Mouse (Mus musculus): ENCODE results near the gene Acsf2.

Acsf2 gene

GRCm38 (mm10) chr11:94597319-94597718 lies 4.4 kb downstream of the Acsf2 start:
- DNase-seq, result peak; percentile 84

- DNase-seq, result no peak
These were observed 5.3 kb downstream of the Acsf2 start for GRCm38 (mm10) chr11:94596311-94596852.

DNA sequence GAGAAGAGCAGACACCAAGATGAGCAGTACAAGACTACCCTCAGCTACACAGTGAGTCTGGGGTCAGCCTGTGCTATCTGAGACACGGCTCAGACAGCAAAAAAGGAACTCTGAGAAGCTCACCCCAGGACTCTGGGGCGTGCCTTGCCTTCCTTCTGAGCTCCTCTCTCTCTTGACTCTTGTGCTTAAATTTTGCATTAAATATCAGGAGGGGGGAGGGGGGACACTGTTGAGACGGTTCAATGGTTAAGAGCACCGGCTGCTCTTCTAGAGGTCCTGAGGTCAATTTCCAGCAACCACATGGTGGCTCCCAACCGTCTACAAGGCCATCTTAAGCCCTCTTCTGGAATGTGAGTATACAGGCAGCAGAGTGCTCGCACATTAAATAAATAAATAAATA lies 14.2 kb downstream of the Acsf2 start:
- no peak for DNase-seq

DNA sequence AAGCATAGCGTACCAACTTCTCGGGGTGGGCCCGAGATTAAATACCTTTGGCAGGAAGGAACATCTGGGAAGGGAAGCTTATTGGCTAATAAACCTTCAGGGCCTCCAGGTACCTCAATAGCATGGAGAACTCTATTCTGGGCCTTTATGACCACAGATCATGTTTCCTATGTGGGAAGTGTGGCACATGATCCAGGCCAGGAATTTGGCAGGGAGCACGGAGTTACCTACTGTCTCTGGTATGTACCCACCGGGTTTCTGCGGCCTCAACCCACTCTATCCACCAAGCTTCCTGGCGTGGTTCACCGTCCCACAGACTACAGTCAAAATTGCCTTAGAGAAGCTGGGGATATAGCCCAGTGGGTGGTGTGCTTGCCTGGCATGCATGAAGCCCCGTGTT lies 16.6 kb downstream of the Acsf2 start:
- DNase-seq, result no peak

DNA sequence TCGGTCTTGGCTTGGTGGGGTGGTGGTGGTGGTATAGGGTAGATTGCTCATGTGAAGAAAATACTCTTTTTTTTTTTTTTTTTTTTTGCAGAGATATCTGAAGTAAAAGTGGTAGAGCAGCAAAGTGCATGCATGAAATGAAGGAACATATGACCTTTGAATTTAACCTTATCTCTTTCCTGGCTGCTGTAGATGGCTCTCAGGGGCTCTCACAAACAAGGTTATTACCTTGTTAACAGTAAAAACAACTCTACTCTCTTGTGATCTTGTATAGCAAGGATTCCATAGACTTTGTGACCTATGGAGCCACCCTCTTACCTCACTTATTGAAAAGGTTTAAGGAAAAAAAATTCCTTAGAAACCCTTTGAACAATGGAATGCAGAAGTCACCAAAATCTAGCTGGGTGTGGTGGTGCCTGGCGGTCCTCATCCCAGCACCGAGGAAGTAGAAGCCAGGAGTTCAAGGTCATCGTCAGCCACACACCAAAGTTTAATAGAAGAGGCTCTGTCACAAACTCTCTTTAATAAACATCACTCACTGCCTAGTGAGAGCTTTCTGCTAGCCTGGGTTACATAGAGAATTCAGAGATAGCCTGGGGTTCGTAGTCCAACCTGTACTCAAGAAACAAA lies 21.4 kb downstream of the Acsf2 start:
- DNase-seq, result no peak

- DNase-seq, result peak; percentile 63
These were observed 25.3 kb downstream of the Acsf2 start for GRCm38 (mm10) chr11:94576361-94576760.

GRCm38 (mm10) chr11:94575036-94575435 lies 26.6 kb downstream of the Acsf2 start:
- DNase-seq, result no peak

- DNase-seq, result no peak
These were observed 27.1 kb downstream of the Acsf2 start for GRCm38 (mm10) chr11:94574560-94574959.

- no peak for DNase-seq
These were observed 29.8 kb downstream of the Acsf2 start for GRCm38 (mm10) chr11:94571850-94572249.

GRCm38 (mm10) chr11:94570612-94571011 lies 31.1 kb downstream of the Acsf2 start:
- DNase-seq, result peak; percentile 62

DNA sequence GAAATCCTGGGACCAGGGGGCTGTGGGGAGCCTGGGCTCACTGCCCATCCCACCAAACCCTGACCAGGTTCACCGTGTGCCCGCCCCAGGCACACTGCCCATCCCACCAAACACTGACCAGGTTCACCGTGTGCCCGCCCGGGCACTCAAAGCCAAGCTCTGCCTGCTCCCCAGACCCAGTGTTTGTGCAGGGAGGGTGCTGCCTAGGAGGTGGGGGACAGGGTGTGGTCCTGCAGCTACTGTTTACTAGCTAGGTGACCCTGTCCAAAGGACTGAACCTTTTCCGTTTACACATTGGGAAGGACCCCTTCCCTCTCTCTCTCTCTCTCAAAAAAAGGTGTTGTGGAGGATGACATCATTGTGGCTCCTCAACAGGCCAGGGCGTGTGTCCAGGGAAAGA lies 34.3 kb downstream of the Acsf2 start:
- DNase-seq, result no peak

- DNase-seq, result no peak
These were observed 35.1 kb downstream of the Acsf2 start for GRCm38 (mm10) chr11:94566534-94566933.

GRCm38 (mm10) chr11:94565151-94565479 lies 36.6 kb downstream of the Acsf2 start:
- DNase-seq, result no peak

DNA sequence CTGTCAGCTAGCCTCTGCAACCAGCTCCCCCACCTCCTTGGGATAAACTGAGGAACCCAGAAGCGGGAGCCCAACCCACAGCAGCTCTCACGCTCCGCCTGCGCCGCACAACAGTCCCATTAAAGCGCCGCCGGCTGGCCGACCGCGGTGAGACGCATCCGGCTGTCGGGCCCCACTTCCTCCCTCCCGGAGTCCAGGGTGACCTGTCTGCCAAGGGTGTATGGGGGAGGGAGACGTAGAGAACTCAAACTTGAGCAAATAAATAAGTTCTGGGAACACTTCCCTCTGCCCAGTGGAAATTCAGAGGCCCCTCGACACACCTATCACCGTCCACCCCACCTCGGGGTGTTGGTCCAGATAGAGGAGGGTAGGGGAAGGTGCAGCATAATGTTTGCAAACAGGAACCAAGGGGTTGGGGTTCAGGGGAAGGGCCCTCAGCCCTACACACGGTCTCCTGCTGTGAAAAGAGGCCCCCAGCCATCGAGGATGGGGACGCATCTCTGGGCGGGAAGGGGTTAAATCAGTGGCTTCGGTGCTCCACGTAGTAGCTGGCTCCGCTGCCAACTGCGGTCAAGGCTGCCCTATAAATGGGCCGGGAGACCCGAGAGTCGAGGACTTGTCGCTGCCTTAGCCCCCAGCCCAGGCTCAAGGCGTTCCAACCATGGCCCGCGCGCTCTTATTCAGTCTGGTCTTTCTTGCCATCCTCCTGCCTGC lies 37.1 kb downstream of the Acsf2 start, which contains the start of gene Chad:
Chad (plus strand) TSS at position 611 of the 714 bp plus-strand sequence.
- DNase-seq, result peak; percentile 45

DNA sequence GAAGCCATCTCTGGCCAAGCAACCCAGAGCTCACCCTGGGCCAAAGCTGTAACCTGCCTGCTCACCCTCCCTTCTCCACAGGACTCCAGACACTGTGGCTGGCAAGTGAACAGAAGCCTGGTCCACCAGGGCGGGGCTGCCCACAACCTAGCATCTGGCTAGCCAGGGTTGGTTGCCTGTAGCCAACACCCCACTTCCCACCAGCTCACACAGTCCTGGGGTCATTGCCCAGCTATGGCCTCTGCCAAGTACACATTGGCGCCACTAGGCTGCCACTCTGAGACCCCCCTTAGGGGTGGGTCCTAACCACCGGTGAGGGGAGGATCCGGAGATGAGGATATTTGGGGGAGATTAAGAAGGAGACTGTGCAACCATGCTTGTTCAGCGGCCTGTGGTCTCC lies 37.9 kb downstream of the Acsf2 start:
- DNase-seq, result no peak

GRCm38 (mm10) chr11:94563383-94563782 lies 38.3 kb downstream of the Acsf2 start:
- no peak for DNase-seq

DNA sequence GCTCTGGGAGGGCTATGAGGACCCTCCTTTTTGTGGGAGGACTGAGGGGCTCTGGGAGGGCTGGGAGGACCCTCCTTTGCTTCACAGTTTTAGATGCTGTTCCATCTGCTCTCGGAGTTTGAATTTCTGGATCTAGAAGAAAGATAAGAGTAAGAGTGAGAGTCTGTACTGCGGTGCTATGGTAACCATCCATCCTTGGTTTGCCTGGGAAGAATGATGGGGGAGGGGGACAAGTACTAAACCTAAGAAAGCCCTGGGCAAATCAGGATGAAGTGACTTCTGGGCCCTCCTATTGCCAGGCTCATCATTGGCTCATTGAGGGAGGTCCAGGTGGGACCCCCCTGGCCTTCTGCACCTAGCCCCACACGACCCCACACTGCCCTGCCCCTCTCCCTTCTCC lies 43.4 kb downstream of the Acsf2 start:
- no peak for DNase-seq

DNA sequence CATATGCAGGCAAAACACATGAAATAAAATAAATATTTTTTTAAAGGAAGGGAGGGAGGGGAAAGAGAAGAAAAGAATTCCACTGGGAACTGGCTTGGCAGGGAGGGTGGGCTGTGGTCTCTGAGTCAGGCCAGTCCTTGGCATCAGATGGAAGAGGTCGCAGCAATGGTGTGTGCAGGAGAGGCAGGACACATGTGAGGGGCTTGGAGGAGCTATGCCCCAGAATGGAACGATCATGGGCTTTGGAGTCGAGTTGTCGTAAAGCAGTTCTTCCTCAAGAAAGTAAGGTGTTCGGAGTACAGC lies 51.3 kb downstream of the Acsf2 start:
- no peak for DNase-seq

DNA sequence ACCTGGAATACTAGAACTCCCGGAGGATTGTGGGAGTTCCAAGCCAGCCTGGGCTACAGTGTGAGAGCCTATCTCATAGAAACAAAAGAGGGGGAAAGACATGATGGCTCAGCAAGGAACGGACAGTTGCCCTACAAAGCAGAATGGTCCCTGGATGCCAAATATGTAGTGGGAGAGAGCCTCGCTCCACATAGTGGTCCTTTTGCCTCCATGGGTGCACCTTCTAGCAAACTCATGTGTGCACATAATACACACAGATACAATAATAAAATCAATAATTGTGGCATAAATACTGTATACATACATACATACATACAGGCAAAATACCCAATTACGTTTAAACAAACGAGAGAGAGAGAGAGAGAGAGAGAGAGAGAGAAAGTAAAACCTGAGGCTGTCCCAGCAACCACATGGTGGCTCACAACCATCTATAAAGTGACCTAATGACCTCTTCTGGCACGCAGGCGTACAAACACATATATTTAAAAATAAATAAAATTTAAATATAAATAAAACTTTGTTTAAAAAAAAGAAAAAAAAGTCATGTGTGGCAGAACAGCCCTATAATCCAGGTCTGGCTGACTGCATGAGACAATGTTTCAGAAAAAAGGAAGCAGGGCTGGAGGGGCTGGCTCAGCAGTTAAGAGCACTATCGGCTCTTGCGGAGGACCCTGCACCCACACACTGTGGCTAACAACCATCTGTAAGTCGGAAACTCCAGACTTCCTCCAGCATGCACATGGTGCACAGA lies 51.8 kb downstream of the Acsf2 start:
- DNase-seq, result no peak

DNA sequence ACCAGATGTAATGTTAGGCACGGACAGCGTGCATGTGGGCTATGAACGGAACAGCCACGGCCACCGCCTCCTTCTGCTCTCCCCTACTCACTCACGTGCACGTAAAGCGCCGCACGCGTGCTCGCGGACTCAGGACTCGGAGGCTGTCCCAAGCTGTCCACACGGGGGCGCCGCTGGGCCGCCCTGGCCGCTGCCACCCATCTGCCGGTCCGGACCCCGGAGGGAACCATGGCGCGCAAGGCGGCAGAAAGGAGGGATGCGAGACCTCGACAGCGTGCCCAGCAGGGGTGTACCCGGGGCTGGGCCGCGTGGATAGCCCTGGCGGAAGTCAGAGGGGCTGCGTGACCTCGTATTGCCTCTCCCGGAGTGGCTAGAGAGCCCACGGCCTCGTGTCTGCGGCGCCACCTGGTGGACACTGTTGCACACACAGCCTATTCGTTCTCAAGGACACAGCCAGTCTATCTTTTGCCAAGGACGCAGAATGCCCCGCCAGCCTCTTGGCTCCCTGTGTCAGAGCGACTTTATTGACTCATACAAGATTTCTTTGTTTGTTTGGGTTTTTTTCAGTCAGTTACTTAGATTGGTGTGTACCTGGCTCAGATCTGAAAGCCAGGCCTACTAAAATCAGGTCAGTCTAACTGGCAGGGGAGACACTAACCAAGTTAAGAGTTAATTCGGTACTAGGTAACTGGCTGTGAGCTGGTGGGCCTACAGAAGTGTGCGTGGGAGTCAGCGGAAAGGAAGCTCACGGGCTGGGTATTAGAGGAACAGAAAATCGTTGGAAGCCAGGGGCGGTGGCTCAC lies 52.6 kb downstream of the Acsf2 start, which contains the start of gene Rsad1:
Rsad1 (minus strand) TSS at position 368 of the 803 bp plus-strand sequence.
- peak; percentile 99 for DNase-seq

DNA sequence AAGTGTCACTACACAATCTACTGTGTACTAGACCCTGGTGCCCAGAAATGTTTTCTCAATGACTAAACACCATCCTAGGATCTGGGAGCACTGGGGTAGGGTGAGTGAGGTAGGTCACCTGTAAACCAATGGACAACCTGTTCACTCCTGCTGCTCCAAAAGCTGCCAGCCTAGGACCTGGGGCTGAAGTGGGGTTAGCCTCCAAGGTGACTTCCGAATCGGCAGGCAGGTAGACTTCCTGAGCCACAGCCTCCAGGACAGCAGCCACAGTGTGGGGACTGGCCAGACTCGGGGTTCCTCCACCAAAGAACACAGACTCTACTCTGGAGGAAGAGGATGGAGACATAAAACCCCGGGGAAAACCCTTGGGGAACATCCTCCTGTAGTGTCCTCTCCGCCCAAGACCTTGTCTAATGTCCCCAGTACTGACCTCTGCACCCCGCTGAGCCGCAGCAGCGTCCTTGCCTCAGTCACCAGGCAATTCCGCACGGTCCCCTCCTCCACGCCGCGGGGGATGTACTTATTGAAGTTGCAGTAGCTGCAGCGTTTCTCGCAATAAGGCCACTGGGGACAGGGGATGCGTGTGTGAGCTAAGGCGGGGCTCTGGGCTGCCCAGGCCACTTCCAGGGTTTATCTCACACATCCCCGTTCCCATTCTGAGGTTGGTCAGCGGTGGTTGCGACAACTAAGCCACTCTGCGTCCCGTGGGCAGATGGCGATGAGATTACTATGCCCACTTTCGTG lies 53.5 kb downstream of the Acsf2 start:
- DNase-seq, result no peak

- no peak for DNase-seq
These were observed 54.4 kb downstream of the Acsf2 start for GRCm38 (mm10) chr11:94547271-94547670.

Data from kidney, adult 18-20 months (tissue).